Mouse (Mus musculus) olfactory bulb, adult 2 months (tissue): Measurements from ENCODE around the gene Rnf215.

Source experiments
- CTCF ChIP-seq: fragments of 200-500 bp; IDR thresholded peaks from 2 replicates; pipeline ENCODE4 v1.5.1; 2012; ENCODE audit warnings: low read depth, mild to moderate bottlenecking, low read length, moderate library complexity; ENCODE audit not compliant: insufficient read depth
- POLR2A ChIP-seq: fragments of 200-500 bp; IDR thresholded peaks from 2 replicates; pipeline ENCODE4 v1.6.1; 2012; ENCODE audit warnings: mild to moderate bottlenecking, low read depth, low read length, moderate library complexity; ENCODE audit not compliant: insufficient read depth

DNA sequence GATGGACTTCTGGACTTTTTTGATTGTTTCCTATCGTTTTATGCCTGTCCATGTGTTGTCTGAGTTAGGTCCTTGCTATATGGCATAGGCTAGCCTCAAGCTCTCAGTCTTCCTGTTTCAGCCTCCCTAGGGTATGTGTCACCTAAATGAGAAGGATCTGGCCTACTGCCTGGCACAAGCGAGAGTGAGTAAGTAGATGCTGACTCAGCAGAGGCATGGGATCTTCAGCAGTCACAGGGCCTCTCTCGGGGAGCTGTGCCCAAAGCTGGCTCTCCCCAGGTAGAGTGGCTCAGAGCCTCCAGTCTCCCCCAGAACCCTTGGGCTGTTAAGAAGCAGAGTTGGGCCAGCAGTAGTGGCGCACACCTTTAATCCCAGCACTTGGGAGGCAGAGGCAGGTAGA is 7.3 kb downstream of the Rnf215 start:
- TF ChIP-seq POLR2A, result no peak
- no peak for TF ChIP-seq CTCF
